Mouse (Mus musculus): ENCODE results near the gene Ogfr. TPM values are rescaled to one million over a fixed set of nuclear protein-coding genes. Genes with fewer than 3 reads are reported as not detected.

Gene Ogfr
- 39.4 and 47.0 TPM in 2 replicates for total RNA-seq (2017)

DNA sequence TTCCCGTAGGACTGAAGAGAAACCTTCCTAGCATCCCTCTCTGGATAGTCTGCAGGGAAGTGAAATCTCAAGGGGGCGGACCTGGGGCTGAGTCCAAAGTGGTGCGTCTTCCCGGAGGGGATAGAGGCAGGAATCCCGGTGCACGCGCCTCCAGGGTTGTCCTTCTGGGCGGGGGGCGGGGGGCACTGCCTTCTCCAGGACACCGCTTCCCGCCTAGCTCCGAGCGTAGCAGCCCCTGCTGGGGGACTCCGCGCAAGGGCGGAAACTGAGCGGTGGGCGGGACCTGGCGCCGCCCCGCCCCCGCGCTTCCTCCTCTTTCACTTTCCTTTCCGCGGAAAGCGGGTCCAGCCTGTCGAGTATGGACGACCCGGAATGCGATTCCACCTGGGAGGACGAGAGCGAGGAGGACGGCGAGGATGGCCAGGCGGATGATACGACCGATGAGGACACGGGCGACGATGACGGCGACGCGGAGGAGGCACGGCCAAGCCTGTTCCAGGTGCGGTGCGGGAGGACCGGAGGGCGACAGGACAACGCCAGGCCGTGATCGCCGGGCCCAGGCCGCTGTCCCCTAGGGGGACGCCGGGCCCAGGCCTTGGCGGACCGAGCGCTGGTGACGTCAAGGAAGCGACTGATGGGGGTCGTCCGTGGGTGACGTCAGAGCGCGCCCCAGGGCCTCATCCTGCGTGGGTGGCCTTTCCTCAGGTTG lies at the start of gene Ogfr:
Ogfr (plus strand) TSS at position 123 of the 709 bp plus-strand sequence.
- ATAC-seq (replicated peaks; ENCODE audit: low read depth, poor library complexity, severe bottlenecking): peak; percentile 85

DNA sequence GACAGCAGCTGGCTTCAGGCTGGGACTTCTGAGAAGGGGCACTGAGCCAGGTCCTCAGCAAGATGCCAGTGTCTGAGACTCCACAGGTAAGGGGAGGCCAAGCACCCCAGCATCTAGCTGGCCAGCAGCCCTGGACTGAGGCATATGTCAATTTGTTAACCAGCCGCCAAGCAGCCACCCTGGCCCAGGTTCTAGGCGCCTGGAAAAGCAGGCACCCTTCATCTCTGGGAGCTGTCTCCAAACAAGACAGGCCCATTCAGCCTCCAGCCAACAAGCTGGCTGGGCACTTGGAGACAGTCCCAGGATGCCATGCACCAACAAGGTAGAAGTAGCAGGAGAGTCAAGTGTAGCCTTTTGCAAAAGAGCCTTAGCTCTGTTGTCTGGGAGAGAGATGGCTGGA lies 45.4 kb upstream of the Ogfr start:
- no peak for ATAC-seq (replicated peaks; ENCODE audit: low read depth, poor library complexity, severe bottlenecking)

DNA sequence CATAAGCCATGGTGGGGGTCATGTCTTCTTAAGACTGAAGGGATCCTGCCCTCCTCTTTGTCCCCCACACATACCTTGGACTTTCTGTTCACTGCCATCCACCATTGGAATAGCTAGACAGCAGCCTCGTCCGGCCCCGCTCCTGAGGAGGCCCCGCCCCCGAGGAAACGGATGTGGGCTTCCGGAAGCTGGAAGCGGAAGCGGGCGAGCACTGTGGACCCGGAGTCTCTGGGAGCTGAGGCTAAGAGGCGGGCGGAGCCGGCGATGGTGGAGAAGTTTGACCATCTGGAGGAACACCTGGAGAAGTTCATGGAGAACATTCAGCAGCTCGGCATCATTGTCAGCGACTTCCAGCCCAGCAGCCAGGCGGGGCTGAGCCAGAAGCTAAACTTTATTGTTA lies 44.0 kb upstream of the Ogfr start:
- no peak for ATAC-seq (replicated peaks; ENCODE audit: low read depth, poor library complexity, severe bottlenecking)

DNA sequence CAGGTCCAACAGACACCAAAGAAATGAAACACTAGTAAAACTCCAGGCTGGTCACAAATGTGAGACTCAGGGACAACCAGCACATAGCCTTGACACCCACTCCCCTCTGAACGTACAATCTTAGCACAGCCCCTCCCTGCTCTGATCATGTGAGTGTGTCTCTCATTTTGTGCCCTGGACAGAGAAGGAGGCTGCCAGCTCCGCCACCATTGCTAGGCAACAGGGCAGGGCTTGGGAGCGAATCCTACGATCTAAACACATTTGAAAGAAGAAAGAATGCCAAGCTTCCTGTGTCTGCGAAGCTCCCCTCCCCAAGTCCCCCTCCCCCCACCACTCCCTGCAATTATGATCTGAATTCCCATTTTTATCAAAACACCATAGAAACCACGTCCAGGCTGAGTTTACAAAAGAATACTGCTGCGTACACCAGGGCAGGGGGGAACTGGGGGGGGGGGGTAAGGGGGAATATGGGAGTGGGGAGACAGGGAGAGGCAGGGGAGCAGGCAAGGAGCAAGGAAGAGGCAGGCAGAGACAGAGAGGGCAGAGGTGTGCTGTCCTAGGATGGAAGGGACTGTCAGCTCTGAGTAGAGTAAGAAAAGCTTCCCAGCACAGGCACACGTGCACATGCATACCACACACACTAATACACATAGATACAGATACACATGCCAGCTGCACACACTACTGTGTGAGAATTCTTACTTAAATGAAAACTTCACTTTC lies 41.5 kb upstream of the Ogfr start:
- no peak for ATAC-seq (replicated peaks; ENCODE audit: low read depth, poor library complexity, severe bottlenecking)

DNA sequence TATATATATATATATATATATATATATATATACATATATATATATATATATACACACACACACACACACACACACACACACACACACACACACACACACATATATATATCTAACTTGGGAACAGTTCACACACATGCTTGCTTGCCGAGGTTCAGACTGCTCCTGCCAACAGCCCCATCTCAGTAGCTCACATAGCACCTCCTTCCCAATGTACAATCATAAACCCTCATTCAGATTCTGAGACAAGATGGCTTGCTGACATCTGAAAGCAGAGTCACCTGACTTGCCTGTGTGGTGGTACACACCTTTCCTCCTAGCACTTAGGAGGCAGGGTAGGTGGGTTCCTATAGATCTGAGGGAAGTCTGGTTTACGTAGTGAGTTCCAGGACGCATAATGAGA lies 36.7 kb upstream of the Ogfr start:
- ATAC-seq (replicated peaks; ENCODE audit: low read depth, poor library complexity, severe bottlenecking): no peak

DNA sequence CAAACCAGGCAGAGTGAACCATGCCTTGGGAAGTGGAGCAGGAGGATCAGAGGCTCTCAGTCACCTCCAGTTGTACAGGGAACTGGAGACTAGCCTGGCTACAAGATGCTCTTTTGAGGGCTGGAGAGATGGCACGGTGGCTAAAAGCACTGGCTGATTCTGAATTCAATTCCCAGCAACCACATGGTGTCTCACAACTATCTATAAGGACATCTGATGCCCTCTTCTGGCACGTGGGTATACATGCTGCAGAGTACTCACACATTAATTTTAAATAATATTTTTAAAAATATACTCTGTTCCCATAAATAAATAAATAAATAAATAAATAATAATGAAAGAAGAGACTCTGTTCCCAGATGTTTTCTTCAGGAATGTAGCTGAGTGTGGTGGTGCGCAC lies 33.8 kb upstream of the Ogfr start:
- no peak for ATAC-seq (replicated peaks; ENCODE audit: low read depth, poor library complexity, severe bottlenecking)

DNA sequence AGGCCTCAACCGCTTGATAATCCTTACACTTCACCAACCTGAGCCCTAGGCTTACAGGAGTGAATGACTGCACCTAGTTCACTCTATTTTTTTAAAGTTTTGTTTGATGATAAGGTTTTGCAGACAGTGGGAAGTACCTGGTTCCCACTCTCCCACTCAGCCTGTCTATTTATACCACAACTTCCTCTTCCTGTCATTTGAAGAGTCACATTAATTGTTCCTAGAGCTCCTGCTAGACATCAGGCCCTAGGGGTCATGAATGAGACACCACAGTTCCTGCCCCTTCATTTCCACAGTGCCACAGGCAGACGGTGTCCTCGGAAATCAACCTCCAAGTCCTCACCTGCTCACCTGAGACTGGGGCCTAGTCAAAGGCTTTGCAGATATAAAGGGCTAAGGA lies 32.6 kb upstream of the Ogfr start:
- ATAC-seq (replicated peaks; ENCODE audit: low read depth, poor library complexity, severe bottlenecking): peak; percentile 87

DNA sequence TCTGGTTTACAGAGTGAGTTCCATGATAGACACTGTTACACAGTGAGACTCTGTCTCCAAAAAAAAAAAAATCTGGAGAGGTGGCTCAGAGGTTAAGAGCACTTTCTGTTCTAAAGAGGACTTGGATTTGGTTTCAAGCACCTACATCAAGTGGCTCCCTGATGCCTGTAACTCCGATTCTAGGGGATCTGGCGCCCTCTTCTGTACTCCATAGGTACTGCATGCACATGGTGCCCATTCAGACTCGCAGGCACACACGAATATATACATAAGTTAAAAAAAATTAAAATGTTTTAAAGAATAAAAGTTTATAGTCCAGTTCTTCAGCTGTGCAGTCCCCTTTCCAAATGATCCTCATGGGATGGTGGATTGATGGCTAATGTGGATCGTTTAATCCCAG lies 28.8 kb upstream of the Ogfr start:
- no peak for ATAC-seq (replicated peaks; ENCODE audit: low read depth, poor library complexity, severe bottlenecking)

DNA sequence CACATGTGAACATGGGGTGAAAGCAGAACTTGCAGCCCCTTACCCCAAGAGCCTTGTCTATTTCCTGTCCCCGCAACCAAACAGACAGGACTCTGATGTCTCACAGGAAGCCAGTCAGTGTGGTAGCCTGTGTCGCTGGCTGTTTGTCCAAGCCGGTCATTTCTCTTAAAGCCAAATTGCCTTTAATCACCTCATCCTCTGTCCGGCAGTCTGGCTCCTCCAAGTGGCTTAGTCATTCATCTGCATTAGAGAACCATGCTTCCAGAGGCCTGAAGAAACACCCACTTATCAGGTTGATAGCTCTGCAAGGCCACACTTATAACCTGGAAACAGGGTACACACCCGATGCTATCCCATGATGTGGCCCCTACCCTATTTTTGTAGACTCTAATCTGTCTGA lies 26.9 kb upstream of the Ogfr start:
- no peak for ATAC-seq (replicated peaks; ENCODE audit: low read depth, poor library complexity, severe bottlenecking)

DNA sequence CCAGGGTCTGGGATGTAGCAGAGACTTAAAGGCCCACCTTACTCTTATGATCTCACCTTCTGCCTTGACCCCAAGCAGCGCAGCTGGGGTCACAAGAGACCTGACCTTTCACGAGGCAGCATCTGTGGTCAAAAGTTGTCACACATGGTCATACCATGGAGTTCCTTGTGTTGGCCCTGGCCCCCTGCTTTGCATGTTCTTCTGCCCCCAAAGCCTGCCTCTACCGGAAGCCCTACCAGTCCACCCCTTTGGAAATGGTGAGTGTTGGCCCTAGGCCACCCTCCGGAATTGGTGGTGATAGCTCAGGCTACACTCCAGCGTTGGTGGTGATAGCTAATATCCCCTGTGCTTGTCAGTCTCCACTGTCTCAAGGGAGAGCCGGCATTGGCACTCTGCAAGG lies 25.7 kb upstream of the Ogfr start:
- ATAC-seq (replicated peaks; ENCODE audit: low read depth, poor library complexity, severe bottlenecking): no peak

DNA sequence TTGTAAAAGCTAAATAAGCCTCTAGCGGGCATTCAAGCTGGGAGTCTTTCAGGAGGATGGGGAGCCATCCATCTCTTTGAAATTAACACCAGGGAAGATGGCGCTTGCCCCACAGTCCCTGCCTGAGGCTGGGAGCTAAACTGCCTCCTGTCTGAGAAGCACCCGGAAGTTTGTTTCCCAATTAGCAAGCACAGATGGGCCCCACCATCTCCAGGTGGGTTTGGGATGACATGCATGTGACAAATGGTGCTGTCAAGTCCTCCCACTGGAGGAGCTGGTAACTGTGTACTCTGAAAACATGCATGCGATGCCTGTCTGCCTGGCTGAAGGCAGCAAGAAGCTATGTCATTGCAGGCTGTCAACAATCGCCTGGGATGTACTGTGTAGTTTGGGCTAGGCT lies 25.2 kb upstream of the Ogfr start:
- ATAC-seq (replicated peaks; ENCODE audit: low read depth, poor library complexity, severe bottlenecking): no peak

DNA sequence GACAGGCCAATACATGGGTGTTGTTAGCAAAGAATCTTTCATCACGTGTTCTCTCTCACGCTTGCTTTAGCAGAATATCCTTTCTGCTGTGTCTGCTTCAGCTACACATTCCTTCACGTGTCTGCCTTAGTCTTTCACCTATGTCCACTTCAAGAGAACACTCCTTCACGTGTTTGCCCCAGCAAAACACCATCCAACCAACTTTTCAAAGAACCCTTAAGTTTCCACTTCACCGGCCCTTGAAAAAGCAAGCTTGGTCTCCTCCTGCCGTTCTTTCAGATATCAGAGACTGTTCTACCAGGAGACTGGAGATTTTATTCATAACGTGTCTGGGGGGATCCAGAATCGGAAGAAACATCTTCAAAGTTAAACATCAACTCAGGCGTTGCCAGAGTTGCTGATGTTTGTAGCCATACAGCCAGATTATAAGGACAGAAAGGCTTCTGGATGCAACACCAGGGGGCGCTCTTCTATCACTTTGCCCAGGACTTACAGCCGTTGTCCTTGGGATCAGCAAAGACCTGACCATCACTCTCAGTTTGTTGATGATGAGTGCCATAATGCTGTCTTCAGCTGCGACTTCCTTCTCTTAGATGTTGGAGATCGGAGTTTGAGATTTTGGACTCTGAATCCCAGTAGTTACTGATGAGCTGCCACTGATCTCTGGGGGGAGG lies 22.7 kb upstream of the Ogfr start:
- peak; percentile 85 for ATAC-seq (replicated peaks; ENCODE audit: low read depth, poor library complexity, severe bottlenecking)

DNA sequence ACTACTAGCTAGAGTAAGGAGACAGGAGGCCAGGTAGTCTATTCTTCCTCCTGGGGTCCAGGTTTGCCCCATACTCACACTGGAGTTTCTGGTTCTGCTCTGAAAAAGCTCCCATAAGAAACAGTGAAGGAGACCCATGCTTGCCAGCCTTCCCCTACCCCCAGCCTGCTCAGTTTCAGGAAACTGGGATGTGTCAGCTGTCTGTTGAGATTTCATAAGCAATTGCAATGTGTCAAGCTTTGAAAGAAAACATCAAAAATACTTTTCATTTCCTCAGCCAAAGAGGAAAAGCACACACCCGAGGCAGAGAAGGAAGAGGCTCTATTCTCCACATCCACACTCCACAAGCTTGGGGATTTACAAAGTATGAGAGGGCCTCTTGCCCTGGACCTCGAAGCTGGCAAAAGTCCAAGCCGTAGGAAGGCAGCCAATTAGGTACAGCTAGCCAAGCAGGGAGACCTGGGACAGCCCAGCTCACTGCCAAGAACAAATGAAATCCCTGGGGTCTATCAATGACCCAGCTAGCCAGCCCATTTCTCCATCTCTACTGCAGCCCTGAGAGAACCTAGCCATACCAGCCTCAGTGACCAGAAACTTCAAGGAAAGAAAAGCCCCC lies 19.9 kb upstream of the Ogfr start:
- no peak for ATAC-seq (replicated peaks; ENCODE audit: low read depth, poor library complexity, severe bottlenecking)

DNA sequence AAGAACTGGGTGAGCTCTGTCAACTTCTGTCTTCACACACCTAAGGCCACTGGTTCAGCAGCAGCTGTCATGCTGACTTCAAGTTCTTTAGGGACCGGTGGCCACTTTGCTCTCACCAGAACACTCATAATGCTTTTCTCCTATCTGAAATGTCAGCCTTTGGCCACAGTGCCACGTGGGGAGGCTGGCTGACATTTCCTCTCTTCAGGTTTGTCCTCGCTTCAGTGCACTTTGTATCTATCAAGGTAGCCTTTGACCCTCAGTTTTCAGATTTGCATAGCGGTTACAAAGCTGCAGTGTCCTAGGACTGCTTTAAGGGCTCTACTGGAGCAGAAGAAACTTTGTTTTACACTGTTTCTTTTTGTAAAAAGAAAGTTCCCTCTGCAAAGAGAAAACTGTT lies 12.6 kb upstream of the Ogfr start:
- no peak for ATAC-seq (replicated peaks; ENCODE audit: low read depth, poor library complexity, severe bottlenecking)

DNA sequence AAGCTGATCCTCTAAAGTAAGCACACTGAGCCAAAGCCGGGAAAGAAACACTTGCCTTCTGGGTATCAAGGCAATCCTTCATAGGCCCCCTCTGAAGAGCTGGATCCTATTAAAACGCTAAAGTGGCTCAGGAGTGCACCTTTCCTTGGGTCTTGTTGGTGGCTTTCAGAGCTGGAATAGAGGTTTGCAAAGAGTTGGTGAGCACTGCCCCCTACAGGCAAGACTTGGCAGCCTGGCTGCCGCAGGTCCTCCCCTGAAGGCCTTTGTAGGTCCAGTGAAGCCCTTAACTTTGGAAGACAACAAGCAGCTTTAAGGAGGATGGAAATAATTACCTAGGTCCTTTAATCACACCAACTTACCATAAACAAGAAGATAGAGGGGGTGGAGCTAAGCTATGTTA lies 10.4 kb upstream of the Ogfr start:
- ATAC-seq (replicated peaks; ENCODE audit: low read depth, poor library complexity, severe bottlenecking): peak; percentile 62

DNA sequence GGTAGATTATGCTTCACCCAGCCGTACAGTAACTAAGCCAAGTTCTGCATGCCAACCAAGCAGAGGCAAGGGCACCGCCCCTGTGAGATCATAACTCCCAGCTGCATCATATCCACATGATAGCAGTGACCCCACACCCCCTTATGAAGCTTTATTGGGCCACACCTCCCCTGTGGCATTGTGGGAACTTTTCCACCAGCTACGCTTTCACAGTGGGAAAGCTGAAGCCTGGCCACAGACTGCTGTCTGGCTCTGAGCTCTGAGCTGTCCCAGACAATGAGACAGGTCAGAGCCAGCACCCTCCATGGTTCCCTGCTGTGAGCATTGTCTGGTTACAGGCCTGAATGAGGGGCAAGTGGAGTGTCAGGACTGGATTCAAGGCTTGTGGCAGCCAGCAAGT lies 8.0 kb upstream of the Ogfr start, which contains the start of gene Mrgbp:
Mrgbp (plus strand) TSS at position 303 of the 400 bp plus-strand sequence.
- ATAC-seq (replicated peaks; ENCODE audit: low read depth, poor library complexity, severe bottlenecking): no peak

DNA sequence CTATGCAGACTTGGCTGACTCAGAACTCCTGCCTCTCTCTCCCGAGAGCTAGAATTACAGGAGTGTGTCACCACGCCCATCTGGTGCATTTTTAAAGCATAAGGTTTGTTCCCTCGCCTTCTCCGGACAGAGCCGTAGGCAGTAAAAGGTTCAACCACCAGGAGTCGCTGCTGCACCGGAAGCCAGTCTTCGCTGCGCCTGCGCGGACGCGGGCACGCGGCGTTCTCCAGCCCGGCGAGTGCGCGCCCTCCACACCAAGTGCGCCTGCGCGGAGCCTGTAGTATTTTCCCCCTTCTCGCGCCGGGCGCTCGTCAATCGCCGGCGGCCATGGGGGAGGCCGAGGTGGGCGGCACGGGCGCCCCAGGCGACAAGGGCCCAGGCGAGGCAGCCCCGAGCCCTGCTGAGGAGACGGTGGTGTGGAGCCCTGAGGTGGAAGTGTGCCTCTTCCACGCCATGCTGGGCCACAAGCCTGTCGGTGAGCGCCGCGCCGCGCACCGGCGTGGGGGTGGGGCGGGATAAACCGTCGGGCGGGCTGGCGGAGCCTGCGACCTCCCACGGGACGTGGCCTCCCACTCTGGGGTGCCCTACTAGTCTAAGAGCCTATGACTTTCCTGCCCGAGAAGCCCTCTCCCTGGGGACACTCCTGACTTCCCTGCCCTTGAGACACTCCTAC lies 6.4 kb upstream of the Ogfr start:
- peak; percentile 87 for ATAC-seq (replicated peaks; ENCODE audit: low read depth, poor library complexity, severe bottlenecking)

DNA sequence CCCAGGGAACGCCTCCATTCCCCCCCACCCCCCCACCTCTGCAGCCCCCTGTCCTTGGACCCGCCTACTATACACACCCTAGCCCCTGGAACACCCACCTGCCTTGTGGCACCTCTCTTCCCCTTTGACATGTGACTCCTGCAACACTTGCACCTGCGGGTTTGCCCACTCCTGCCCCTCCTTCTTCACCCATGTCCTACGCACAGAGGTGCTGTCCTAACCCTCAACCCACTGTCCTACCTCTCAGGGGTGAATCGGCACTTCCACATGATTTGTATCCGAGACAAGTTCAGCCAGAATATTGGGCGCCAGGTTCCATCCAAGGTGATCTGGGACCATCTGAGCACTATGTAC lies 5.9 kb upstream of the Ogfr start:
- no peak for ATAC-seq (replicated peaks; ENCODE audit: low read depth, poor library complexity, severe bottlenecking)

DNA sequence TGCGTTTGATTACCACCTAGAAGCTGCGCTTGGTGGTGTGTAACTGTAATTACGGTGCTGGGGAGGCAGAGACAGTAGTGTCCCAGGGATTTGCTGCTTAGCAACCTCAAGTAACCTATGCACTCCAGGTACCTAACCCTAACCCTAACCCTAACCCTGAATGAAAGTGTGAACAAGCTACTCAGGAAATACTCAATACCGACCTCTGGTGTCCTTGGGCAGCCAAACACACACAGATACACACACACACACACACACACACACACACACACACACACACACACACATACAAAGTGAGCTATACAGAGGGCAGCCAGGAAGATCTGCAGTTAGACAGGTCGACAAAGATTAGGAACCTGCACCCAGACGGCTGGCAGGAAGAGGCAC lies 316 bp upstream of the Ogfr start:
- peak; percentile 14 for ATAC-seq (replicated peaks; ENCODE audit: low read depth, poor library complexity, severe bottlenecking)

DNA sequence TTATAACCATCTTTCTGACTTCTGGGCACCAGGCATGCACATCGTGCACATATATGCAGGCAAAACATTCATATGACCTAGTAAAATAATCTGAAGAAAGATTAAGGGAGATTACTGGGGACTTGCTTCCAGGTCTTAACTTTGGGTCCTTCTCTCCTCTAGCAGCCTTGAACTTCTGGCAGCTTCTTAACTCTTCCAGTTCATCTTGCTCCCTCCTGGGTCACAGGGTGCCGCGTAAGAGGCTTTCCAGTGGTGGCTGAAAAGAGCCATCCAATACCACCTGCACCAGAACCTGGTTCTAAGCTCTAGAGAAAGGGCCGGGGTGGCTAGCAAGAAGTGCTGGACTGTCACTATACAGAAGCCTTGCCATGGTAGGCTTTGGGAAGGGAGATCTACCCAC lies 8.4 kb downstream of the Ogfr start, which contains the start of gene Col9a3:
Col9a3 (plus strand) TSS at position 301 of the 400 bp plus-strand sequence.
- ATAC-seq (replicated peaks; ENCODE audit: low read depth, poor library complexity, severe bottlenecking): no peak

All from common myeloid progenitor, adult 5-6 weeks (primary cell).